Mouse (Mus musculus) spleen, adult 10 weeks (tissue): ENCODE results near the gene Tma16. TPM values are rescaled to one million over a fixed set of nuclear protein-coding genes. Genes with fewer than 3 reads are reported as not detected.

Source experiments
- polyA plus RNA-seq: library from polyadenylated mRNA; stranded (reverse); fragments of 350-450 nt; fragmentation: Illumina TruSeq; extraction: RNeasy Lipid Tissue Mini Kit (QIAGEN cat#74804); gene quantifications from one replicate; pipeline ENCODE4 v1.2.3, GENCODE M21; 2015; ENCODE audit warnings: low replicate concordance; ENCODE audit not compliant: insufficient read depth

Tma16 gene
- polyA plus RNA-seq: 14.7 TPM

DNA sequence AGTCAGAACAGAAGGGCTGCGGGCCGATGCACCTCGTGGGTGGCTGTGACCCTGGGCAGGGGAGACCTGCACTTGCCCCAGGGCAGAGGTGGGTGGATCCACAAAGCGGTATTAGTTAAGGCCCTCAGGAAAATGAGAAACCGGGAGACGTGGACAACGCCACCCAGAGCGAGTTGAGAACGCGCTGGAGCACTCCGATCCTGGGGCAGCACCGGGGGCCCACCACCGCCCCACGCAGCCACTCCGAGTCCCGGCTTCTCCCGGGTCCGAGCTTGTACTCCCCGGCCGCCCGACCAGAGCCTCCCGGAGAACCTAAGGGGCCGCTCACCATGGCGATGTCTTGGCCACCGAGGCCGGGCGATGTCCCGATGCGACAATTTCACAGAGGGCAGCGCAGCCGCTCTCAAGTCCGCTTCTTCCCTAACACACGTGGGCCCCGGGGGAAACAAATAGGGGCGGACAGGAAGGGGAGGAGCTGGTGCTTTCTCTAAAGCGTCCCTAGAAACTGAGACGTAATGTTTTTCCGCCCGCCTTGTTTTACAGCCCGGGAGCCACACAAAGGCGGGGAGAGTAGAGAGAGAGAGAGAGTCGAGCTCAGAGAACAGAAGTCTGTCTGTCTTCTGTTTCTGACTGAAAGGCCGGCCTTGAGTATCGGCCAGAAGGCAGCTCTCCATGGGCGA is at the start of gene Tma16:
TSS of gene Tma16 (minus strand) at position 447 of the 680 bp plus-strand sequence.

DNA sequence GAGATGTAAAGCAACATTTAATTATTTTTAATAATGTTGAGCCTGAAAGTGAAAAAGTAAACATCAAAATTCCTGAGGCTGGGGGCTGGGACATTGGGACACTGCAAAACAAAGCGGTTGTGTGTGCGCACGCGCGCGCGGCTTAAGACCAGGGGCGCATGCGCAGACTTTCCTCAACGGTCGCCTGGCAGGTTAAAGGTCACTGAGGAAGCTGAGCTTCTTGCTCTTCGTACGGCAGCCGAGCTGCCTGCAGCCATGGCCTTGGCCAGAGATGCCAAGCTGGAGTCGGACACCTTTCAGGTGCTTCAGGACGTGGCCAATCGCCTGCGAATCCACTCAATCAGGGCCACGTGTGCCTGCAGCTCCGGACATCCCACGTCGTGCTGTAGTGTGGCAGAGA is 25.2 kb upstream of the Tma16 start, which contains the start of gene Tktl2:
TSS of gene Tktl2 (plus strand) at position 220 of the 400 bp plus-strand sequence.

Other genes starting within 250 kb of the Tma16 start
- gene Tktl2, start 25.2 kb upstream of the Tma16 start, polyA plus RNA-seq: not detected
- not detected for gene Npy5r, start 201.6 kb upstream of the Tma16 start, polyA plus RNA-seq
- 13.0 TPM for gene Npy1r, start 210.7 kb upstream of the Tma16 start, polyA plus RNA-seq